Mouse (Mus musculus) embryonic stem cell, embryonic (primary cell): ENCODE results near the gene Map4k3.

ENCODE experiments used
- CTCF ChIA-PET, 4 experiments: fragments of 300-600 bp in 2 of 4; fragments of 350-600 bp in 2 of 4; sonication (Branson Sonifier 250); formaldehyde crosslinking; loops; one replicate each; lab custom pipeline; 2022; ENCODE audit warnings: inconsistent platforms in 2 of 4; lab: Charles Lee
- POLR2A ChIA-PET, 4 experiments: fragments of 300-600 bp in 2 of 4; fragments of 350-600 bp in 2 of 4; sonication (Branson Sonifier 250); formaldehyde crosslinking; loops; one replicate each; lab custom pipeline; 2022; ENCODE audit warnings: antibody characterized with exemption in 4 of 4, inconsistent platforms in 1 of 4; lab: Charles Lee

The Map4k3 gene

DNA sequence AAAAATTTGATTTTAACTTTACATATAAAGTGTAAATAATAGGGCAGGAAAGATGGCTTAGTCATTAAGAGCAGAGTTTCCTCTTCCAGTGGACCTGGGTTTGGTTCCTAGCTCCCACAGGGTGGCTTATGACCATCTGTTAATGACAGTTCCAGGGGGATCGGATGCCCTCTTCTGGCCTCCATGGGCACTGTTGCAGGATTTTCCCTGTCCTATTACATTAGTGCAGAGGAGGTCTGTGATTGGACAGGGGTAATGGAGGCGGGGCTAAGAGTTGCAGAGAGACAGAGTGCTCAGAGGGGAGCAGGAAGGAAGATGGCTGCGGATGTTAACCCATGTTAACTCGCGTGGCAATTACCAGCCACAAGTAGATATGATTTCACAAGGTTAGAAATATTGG is 95.4 kb downstream of the Map4k3 start:
- ChIA-PET CTCF (no interaction called here), POLR2A (interaction anchor here in 2 of 4 experiments (0.6 to 1.7 kb wide), 11 partner anchors 13 to 350 kb away, joined by 3 to 7 read pairs (median 4); no protein-coding TSS in a partner anchor)

DNA sequence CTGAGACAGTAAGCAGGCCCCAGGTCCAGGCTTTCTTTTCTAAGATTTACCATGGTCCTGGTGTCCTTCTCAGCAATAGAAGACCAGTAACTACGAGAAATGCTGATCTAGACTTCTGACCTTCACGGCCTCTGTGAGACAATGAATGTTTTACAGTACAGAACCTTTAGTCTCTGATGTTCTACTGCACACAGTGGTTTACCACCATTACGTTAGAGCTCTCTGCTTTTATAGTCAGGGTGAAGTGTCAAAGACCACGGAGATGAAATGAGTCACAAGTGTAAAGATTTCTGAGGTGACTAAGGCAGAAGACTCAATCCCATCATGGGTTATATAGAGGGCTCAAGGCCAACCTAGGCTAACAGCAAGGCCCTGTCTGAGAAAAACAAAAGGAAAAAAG is 95.9 kb downstream of the Map4k3 start:
- ChIA-PET CTCF (no interaction called here), POLR2A (interaction anchor here in 2 of 4 experiments (1.0 to 1.7 kb wide), 9 partner anchors 13 to 350 kb away, joined by 3 to 7 read pairs (median 4); no protein-coding TSS in a partner anchor)

- CTCF ChIA-PET = interaction anchor here in 3 of 4 experiments (0.7 to 0.9 kb wide), 3 partner anchors 11 to 12 kb away, joined by 3 read pairs; no protein-coding TSS in a partner anchor
Observed at GRCm38 (mm10) chr17:80631028-80631427, 97.3 kb downstream of the Map4k3 start.

GRCm38 (mm10) chr17:80624979-80625378 is 103.3 kb downstream of the Map4k3 start:
- POLR2A ChIA-PET = interaction anchor here in 1 of 4 experiments (1.0 kb wide), 1 partner anchor 201 kb away, joined by 3 read pairs; no protein-coding TSS in a partner anchor
- CTCF ChIA-PET = no interaction called here

More at GRCm38 (mm10) chr17:80631028-80631427, 97.3 kb downstream of the Map4k3 start:
- POLR2A ChIA-PET = interaction anchor here in 1 of 4 experiments (0.8 to 1.4 kb wide), 10 partner anchors 10 to 171 kb away, joined by 3 to 6 read pairs (median 4); no protein-coding TSS in a partner anchor

DNA sequence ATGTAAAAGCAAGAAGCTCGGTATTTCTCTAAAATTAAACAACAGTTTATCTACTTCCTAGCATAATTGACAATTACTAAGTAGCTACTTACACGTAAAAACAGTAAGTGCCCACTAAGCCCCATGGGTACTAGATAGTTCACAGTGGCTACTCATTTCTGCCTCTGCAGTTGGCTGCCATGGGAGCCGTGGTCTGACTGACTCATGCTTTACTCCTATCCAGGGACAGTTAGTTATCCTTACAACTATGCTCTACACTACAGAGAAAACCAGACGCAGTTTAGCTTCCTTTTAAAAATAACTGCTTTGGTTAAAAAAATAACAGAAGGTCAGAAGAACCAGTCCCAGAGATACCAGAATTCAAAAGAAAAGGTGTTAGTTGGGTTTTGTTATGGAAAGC is 106.6 kb downstream of the Map4k3 start:
- ChIA-PET POLR2A (interaction anchor here in 1 of 4 experiments (0.7 to 1.9 kb wide), 8 partner anchors 9 to 164 kb away, joined by 3 to 6 read pairs (median 4); no protein-coding TSS in a partner anchor), CTCF (interaction anchor here in 3 of 4 experiments (0.6 to 1.3 kb wide), 8 partner anchors 14 to 181 kb away, joined by 3 to 4 read pairs (median 3); no protein-coding TSS in a partner anchor)

- ChIA-PET CTCF (interaction anchor here in 3 of 4 experiments (0.6 to 1.4 kb wide), 11 partner anchors 15 to 181 kb away, joined by 3 to 4 read pairs (median 3); no protein-coding TSS in a partner anchor), POLR2A (interaction anchor here in 1 of 4 experiments (0.6 to 1.9 kb wide), 8 partner anchors 10 to 165 kb away, joined by 3 to 6 read pairs (median 4); no protein-coding TSS in a partner anchor)
Observed at GRCm38 (mm10) chr17:80620786-80621423, 107.4 kb downstream of the Map4k3 start.

GRCm38 (mm10) chr17:80619556-80619955 is 108.7 kb downstream of the Map4k3 start:
- POLR2A ChIA-PET = interaction anchor here in 1 of 4 experiments (0.6 kb wide), 1 partner anchor 451 kb away, joined by 4 read pairs; no protein-coding TSS in a partner anchor
- CTCF ChIA-PET = interaction anchor here (0.6 to 1.2 kb wide), 6 partner anchors 9 to 228 kb away, joined by 3 read pairs; no protein-coding TSS in a partner anchor

GRCm38 (mm10) chr17:80618890-80619289 is 109.4 kb downstream of the Map4k3 start:
- ChIA-PET CTCF (interaction anchor here (0.9 to 1.4 kb wide), 6 partner anchors 8 to 47 kb away, joined by 3 read pairs; no protein-coding TSS in a partner anchor), POLR2A (interaction anchor here in 3 of 4 experiments (0.6 to 1.0 kb wide), 5 partner anchors 12 to 452 kb away, joined by 3 to 4 read pairs (median 4); no protein-coding TSS in a partner anchor)

DNA sequence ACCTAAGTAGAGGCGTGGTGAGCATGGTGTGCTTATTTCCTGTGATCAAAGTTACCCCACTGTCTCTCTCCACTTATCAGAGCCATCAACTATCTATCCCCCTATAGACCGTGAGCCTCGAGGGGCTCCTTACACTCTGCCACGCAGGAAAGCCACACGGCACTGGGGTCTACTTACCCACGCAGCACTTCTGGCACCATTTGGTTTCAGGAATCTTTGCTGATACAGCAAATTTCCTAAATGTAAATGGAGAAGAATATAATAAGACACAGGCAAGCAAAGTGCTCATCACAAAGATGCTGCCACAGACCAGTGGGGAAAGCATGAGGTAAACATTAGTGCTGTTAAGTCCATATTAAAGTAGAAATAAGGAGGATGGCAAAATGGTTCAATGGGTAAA is 124.5 kb downstream of the Map4k3 start:
- CTCF ChIA-PET = interaction anchor here in 1 of 4 experiments (0.8 kb wide), 1 partner anchor 321 kb away, joined by 3 read pairs; no protein-coding TSS in a partner anchor
- POLR2A ChIA-PET = interaction anchor here in 2 of 4 experiments (1.0 to 1.5 kb wide), 3 partner anchors 28 to 125 kb away, joined by 3 to 5 read pairs (median 4); partner anchors contain the start of gene Map4k3 (in 1 of the 2)

DNA sequence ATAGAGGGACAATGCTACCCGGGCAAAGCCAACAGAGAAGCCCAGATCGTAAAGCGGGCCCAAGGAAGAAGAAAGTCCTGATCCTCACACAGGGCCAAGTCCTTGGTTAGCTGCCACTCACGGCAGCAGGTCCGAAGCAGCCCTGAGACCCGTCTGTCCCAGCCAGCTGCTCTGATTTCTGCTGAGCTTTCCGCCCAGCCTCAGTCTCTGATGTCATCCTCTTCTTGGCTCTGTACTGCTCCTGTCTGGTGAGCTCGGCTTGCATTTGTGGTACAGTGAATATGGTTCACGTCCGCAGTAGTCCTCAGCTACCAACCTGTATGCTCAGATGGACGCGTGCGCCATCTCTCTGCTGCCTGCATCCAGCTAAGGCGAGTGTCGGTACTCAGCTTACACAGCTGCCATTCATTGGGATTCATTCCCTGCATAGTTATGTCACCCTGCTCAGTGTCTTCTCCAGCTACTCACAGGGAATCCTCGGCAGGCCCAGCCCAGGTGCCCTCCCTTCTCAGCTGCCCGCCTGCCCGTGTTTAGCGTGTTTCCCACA is 125.1 kb downstream of the Map4k3 start:
- CTCF ChIA-PET = no interaction called here
- POLR2A ChIA-PET = interaction anchor here in 3 of 4 experiments (0.5 to 1.5 kb wide), 6 partner anchors 31 to 252 kb away, joined by 3 to 5 read pairs (median 4); partner anchors contain the start of gene Map4k3 (in 1 of the 3)

GRCm38 (mm10) chr17:80601371-80601770 is 126.9 kb downstream of the Map4k3 start:
- CTCF ChIA-PET = interaction anchor here (0.6 to 1.5 kb wide), 26 partner anchors 10 to 497 kb away, joined by 3 to 8 read pairs (median 4); no protein-coding TSS in a partner anchor
- POLR2A ChIA-PET = interaction anchor here in 3 of 4 experiments (0.6 to 1.8 kb wide), 12 partner anchors 10 to 394 kb away, joined by 3 to 7 read pairs (median 4); partner anchors contain the start of genes Map4k3 (in 1 of the 3), Srsf7 (in 1 of the 3) and Ttc39d (in 1 of the 3)

GRCm38 (mm10) chr17:80583051-80583450 is 145.2 kb downstream of the Map4k3 start:
- ChIA-PET POLR2A (interaction anchor here in 1 of 4 experiments (0.6 kb wide), 1 partner anchor 228 kb away, joined by 3 read pairs; no protein-coding TSS in a partner anchor), CTCF (interaction anchor here in 1 of 4 experiments (0.5 kb wide), 1 partner anchor 482 kb away, joined by 3 read pairs; the partner anchor contains the start of gene Thumpd2)

GRCm38 (mm10) chr17:80579901-80580300 is 148.4 kb downstream of the Map4k3 start:
- POLR2A ChIA-PET = no interaction called here
- CTCF ChIA-PET = interaction anchor here in 1 of 4 experiments (0.9 kb wide), 1 partner anchor 21 kb away, joined by 3 read pairs; no protein-coding TSS in a partner anchor

DNA sequence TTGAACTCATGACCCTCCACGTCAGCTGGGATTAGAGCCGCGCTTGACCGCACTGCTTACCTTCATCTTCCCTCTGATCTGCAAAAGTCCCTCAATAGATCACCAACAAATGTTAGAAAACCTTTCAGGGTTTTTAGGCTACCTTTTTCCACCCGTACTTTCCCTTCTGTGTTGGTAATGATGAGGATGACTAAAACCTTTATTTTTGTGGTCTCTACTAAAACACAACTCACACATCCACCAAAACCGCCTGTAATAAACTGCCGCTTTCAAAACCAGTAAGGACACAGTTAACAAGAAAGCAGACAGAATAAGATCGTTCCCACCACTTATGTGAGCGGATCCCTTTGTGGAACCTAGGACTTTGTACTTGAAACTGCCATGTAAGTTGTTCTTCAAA is 149.2 kb downstream of the Map4k3 start:
- ChIA-PET POLR2A (interaction anchor here in 1 of 4 experiments (1.0 kb wide), 1 partner anchor 23 kb away, joined by 3 read pairs; no protein-coding TSS in a partner anchor), CTCF (no interaction called here)

DNA sequence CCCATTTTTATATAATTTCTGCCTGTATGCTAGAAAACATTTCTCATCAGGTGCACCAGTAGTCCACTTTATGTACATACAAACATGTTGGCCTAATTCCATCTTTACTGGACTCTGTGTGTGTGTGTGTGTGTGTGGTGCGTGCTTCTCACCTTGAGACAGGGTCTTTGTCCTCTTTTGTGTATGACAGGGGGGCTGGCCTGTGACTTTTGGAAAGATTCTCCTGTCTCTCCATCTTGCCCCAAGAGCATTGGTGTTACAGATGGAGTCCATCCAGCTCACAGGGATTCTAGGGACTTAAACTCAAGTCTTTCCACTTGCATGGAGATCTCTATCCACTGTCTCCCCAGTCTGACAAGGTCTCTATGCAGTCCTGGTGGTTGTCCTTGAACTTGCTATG is 150.2 kb downstream of the Map4k3 start:
- ChIA-PET POLR2A (interaction anchor here in 1 of 4 experiments (0.9 to 1.3 kb wide), 2 partner anchors 75 to 439 kb away, joined by 3 read pairs; no protein-coding TSS in a partner anchor), CTCF (interaction anchor here in 1 of 4 experiments (1.3 kb wide), 1 partner anchor 15 kb away, joined by 4 read pairs; no protein-coding TSS in a partner anchor)

DNA sequence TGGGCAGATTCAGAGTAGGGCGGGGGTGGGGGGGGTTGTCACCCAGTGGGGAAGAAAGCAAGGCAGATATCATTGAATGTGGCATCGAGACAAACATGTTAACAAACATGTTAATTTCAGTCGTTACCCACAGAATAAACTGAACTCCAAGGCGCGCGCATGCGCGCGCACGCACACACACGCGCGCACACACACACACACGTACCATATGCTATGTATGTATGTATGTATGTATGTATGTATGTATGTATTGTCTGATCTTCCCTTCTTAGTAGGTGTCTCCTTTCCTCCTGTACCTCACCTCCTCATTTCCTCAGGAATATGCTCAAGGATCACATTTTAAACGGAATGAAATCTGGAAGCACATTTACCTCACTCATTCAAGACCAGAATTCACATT is 150.6 kb downstream of the Map4k3 start, which contains the start of gene Cdkl4:
Gene Cdkl4, minus strand, starts transcription at position 175 of the 400 bp plus-strand sequence.
- POLR2A ChIA-PET = interaction anchor here in 3 of 4 experiments (0.5 to 1.3 kb wide), 5 partner anchors 10 to 439 kb away, joined by 3 to 4 read pairs (median 3); no protein-coding TSS in a partner anchor

GRCm38 (mm10) chr17:80577214-80577613 is 151.1 kb downstream of the Map4k3 start:
- CTCF ChIA-PET = interaction anchor here (0.5 to 1.3 kb wide), 6 partner anchors 14 to 439 kb away, joined by 3 to 4 read pairs (median 3); no protein-coding TSS in a partner anchor
- POLR2A ChIA-PET = interaction anchor here in 3 of 4 experiments (0.5 to 1.3 kb wide), 5 partner anchors 10 to 440 kb away, joined by 3 to 4 read pairs (median 3); no protein-coding TSS in a partner anchor

More for the DNA sequence above, 150.6 kb downstream of the Map4k3 start, which contains the start of gene Cdkl4:
- CTCF ChIA-PET = interaction anchor here in 2 of 4 experiments (0.6 to 1.3 kb wide), 4 partner anchors 14 to 417 kb away, joined by 3 to 4 read pairs (median 4); no protein-coding TSS in a partner anchor
